Mouse (Mus musculus) intestine, embryonic 14.5 days (tissue): Measurements from ENCODE around the gene Rbm6. TPM values are rescaled to one million over a fixed set of nuclear protein-coding genes. Genes with fewer than 3 reads are reported as not detected.

Source experiments
- ATAC-seq: fragments of 200-750 bp; cut with Nextera tagmentation; replicated peaks from 2 replicates; pipeline ENCODE4 v1.8.0; 2017; ENCODE audit warnings: low read depth, moderate number of reproducible peaks, moderate TSS enrichment, moderate library complexity; ENCODE audit not compliant: low FRiP score, low TSS enrichment
- DNase-seq: peaks from one replicate; pipeline ENCODE4 v3.0.0-alpha.2; 2018; ENCODE audit warnings: low spot score
- H3K27ac ChIP-seq: fragments of 300-500 bp; sonication (generic); 2 replicates; pipeline ENCODE4 v1.5.1; 2014; ENCODE audit warnings: low read depth, mild to moderate bottlenecking, control low read depth
- H3K27me3 ChIP-seq: fragments of 300-500 bp; sonication (generic); replicated peaks from 2 replicates; pipeline ENCODE4 v1.6.1; 2014; ENCODE audit warnings: low read length, control low read depth; ENCODE audit not compliant: control insufficient read depth, insufficient read depth
- H3K36me3 ChIP-seq: fragments of 300-500 bp; sonication (generic); 2 replicates; pipeline ENCODE4 v1.6.1; 2014; ENCODE audit warnings: low read length, control low read depth; ENCODE audit not compliant: control insufficient read depth, insufficient read depth
- H3K4me1 ChIP-seq: fragments of 300-500 bp; sonication (generic); replicated peaks from 2 replicates; pipeline ENCODE4 v1.6.1; 2014; ENCODE audit warnings: low read length, control low read depth, mixed read lengths; ENCODE audit not compliant: control insufficient read depth, insufficient read depth
- H3K4me2 ChIP-seq: fragments of 300-500 bp; sonication (generic); 2 replicates; pipeline ENCODE4 v1.6.1; 2014; ENCODE audit warnings: low read length
- H3K4me3 ChIP-seq: fragments of 300-500 bp; sonication (generic); 2 replicates; pipeline ENCODE4 v1.5.1; 2014; ENCODE audit warnings: low read depth, low read length, control low read depth, mixed read lengths
- H3K9ac ChIP-seq: fragments of 300-500 bp; sonication (generic); 2 replicates; pipeline ENCODE4 v1.6.1; 2014; ENCODE audit warnings: mild to moderate bottlenecking, low read length
- H3K9me3 ChIP-seq: fragments of 300-500 bp; sonication (generic); 2 replicates; pipeline ENCODE4 v1.6.1; 2016; ENCODE audit warnings: low read length, control low read depth; ENCODE audit not compliant: control insufficient read depth
- WGBS: fragments of 180-500 bp; shearing (Covaris S2); extraction: QIAGEN DNeasy Blood & Tissue Kit; methylation state at CpG from one replicate; pipeline ENCODE4 v1.1.7; 2014; 5-methylcytosine and 5-hydroxymethylcytosine counted together
- polyA plus RNA-seq: library from polyadenylated mRNA; unstranded; fragments of >200 nt; fragmentation: Nextera tagmentation; extraction: Ambion mirVana; gene quantifications from 2 replicates; pipeline ENCODE4 v1.2.1, GENCODE M21; 2014

Rbm6 gene
- polyA plus RNA-seq, 1 experiment from 2014 or later: 64.2 TPM

DNA sequence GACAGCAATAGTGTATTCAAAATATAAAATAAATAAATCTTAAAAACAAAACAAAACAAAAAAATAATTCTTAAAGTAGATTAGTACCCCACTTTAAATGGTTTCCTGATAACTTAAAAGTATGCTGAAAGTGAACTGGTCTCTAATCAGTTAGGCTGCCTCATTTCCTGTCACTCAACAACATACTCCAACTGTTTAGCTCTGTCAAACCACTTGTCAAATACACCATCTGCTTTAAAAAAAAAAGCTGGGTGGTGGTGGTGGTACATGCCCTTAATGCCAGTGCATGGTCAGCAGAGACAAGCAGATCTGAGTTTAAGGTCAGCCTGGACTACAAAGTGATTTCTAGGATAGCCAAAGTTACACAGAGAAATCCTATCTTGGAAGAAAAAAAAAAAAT is 96.2 kb downstream of the Rbm6 start:
- DNase-seq: no peak
- H3K9ac ChIP-seq: no peak overlapping the region
- H3K4me3 ChIP-seq: no peak overlapping the region
- H3K27ac ChIP-seq: no peak overlapping the region
- H3K9me3 ChIP-seq: no peaks in the 10 kb centered on the region
- peaks cover 82% of the 10 kb centered on the region for H3K36me3 ChIP-seq
- no peak overlapping the region for H3K4me2 ChIP-seq
- ATAC-seq: no peak
- H3K27me3 ChIP-seq: no peaks in the 10 kb centered on the region
- H3K4me1 ChIP-seq: no peaks in the 10 kb centered on the region

DNA sequence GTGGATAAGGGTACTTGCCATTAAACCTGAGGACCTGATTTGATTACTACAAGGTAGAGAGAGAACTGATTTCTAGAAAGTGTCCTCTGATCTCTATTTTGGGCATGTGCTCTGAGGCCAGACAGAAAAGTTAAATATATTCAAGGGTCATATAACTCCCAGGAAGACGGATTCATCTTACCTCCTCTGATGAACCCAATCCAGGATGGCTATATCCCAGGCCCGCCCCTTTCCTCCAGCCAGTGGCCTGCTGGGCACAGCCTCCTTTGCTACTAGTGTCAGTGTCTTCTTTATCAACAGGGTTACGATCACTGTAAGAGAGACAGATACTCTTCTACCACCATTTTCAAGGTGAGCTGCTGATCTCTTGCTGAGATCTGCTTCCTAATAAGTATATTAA is 98.6 kb downstream of the Rbm6 start:
- WGBS: 91% methylated on average over 3 of the region's 3 CpGs
- no peak for ATAC-seq

DNA sequence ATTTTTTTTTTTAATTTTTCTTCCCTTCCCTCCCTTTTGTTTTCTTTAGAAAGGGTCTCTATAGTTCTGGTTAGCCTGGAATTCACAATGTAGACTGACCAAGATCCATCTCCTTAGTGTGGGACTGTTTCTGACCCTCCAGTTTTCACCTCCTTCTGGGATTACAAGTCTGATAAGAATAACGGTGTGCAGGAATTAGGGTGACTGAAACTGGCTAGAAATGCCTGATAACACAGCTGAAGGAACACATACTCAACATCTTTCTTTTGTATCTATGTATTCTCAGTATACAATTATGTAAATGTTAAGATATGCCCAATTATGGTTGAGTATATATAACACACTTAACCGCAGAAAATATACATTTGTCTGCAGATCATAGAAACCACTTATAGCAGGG is 101.3 kb downstream of the Rbm6 start:
- 63% methylated on average over 2 of the region's 2 CpGs for WGBS
- Histone ChIP-seq H3K4me3 (no peak overlapping the region), H3K4me2 (peak overlapping the region; percentile 61; the same call in 1 of the 2 replicates), H3K27ac (no peak overlapping the region), H3K4me1 (peaks cover 11% of the 10 kb centered on the region), H3K9me3 (no peaks in the 10 kb centered on the region), H3K27me3 (no peaks in the 10 kb centered on the region), H3K9ac (no peak overlapping the region), H3K36me3 (peaks cover 64% of the 10 kb centered on the region)
- no peak for ATAC-seq
- no peak for DNase-seq

More for the DNA sequence above, 98.6 kb downstream of the Rbm6 start:
- Histone ChIP-seq H3K36me3 (peaks cover 58% of the 10 kb centered on the region), H3K4me1 (peaks cover 4% of the 10 kb centered on the region; the same call in 1 of the 2 replicates), H3K4me2 (no peak overlapping the region), H3K9me3 (no peaks in the 10 kb centered on the region), H3K27ac (no peak overlapping the region), H3K9ac (no peak overlapping the region), H3K27me3 (no peaks in the 10 kb centered on the region), H3K4me3 (no peak overlapping the region)
- no peak for DNase-seq

DNA sequence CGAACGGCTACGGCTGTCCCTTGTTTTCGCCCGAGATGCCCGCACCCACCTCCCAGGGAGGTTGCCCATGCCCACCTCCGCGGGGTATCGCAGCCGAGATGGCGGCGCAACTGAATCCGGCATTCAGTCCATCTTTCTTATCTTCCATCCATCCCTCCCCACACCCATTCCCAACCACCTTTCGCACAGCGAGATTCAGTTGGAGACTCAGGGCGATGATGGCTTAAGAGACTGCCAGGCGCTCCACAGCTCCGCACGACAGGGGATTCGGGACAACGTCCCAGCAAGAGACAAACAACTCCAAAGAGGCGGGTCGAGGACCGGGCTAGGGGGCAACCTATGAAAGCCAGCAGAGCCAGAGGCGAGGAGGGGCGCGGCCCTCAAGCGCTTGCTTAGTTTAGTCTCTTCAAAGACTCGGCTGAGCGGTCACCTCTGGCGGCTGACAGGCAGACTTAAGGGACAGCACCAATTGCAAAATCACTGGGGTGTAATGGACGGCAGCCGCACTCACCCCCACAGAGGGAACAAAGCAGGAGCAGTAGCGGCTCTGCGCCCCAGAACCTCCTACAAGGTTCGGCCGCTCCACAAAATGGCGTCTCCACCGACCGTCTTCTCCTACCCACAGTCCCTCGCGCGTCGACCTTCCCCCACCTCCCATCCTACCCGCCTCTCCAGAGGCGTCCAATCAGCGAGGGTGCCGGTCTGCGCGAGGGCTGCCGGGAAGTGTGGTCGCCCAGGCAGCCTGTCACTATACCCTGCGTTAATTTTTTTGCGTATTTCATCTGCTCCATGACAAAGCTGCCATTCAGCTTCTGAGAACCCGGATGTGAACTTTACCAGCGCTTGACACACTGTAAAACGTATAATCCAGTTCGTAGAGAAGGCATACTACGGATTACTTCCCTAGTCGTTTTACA is 102.4 kb downstream of the Rbm6 start, which contains the start of gene Rbm5:
TSS of gene Rbm5 (minus strand) at position 623 of the 917 bp plus-strand sequence.
- Histone ChIP-seq H3K4me2 (peak within 1 kb of the TSS; percentile 79), H3K27me3 (no peaks in the 10 kb centered on the region), H3K9ac (peak within 1 kb of the TSS; percentile 84), H3K4me3 (peak within 1 kb of the TSS; percentile 67), H3K27ac (peak within 1 kb of the TSS; percentile 86), H3K9me3 (no peaks in the 10 kb centered on the region), H3K4me1 (peaks cover 11% of the 10 kb centered on the region), H3K36me3 (peaks cover 66% of the 10 kb centered on the region)
- peak; percentile 100 for ATAC-seq
- WGBS: under 1% methylated on average over 60 of the region's 60 CpGs
- DNase-seq: peak; percentile 92

DNA sequence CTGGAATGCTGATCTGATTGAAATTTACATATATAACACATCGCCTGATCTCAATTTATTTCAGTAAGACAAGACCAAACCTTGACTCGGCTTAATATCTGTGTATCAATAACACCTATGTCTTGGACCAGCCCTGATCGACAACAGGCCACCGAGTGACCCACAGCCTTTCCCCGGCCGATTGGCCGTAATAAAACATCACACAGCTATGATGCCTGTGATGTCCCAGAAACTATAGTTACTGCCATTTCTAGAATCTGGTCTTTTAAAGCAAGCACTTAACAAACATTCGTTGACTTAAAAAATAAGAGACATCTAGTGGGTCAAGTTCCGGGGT is 103.0 kb downstream of the Rbm6 start:
- H3K27ac ChIP-seq: peak overlapping the region; percentile 86
- H3K9ac ChIP-seq: peak overlapping the region; percentile 84
- H3K9me3 ChIP-seq: no peaks in the 10 kb centered on the region
- ATAC-seq (no peak), DNase-seq (peak; percentile 57)
- peaks cover 66% of the 10 kb centered on the region for H3K36me3 ChIP-seq
- 1% methylated on average over 9 of the region's 9 CpGs for WGBS
- H3K4me2 ChIP-seq: peak overlapping the region; percentile 79
- no peaks in the 10 kb centered on the region for H3K27me3 ChIP-seq
- H3K4me1 ChIP-seq: peaks cover 11% of the 10 kb centered on the region
- peak overlapping the region; percentile 67 for H3K4me3 ChIP-seq

DNA sequence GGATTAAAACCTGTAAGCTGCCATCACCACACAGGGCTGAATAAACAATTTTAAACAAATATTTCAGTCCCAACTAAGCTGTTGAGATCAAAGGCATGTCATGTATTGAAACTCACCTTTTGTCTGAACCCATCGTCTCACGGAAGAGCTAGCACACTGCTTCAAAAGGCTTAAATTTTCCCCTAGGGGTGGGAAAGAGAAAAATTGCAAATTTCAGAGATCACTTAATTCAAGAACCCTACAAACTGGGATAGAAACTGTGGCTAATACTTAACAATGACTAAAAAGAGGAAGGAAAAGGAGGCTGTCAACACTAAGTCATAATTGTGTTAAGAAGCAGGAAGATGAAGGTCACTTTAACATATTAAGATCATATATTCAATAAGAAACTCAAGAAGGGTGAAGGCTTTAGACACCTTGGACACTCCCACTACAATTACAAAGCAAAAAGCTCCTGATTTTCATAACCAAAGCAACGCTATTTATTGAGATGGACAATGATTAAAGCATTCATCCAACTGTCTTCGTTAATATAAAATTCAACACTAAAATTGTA is 103.5 kb downstream of the Rbm6 start:
- ATAC-seq: no peak
- Histone ChIP-seq H3K4me2 (peak overlapping the region; percentile 79), H3K27me3 (no peaks in the 10 kb centered on the region), H3K9ac (peak overlapping the region; percentile 84), H3K36me3 (peaks cover 66% of the 10 kb centered on the region), H3K27ac (no peak overlapping the region), H3K4me1 (peaks cover 11% of the 10 kb centered on the region), H3K9me3 (no peaks in the 10 kb centered on the region), H3K4me3 (peak overlapping the region; percentile 67)
- WGBS: 23% methylated on average over 4 of the region's 4 CpGs
- DNase-seq: no peak

DNA sequence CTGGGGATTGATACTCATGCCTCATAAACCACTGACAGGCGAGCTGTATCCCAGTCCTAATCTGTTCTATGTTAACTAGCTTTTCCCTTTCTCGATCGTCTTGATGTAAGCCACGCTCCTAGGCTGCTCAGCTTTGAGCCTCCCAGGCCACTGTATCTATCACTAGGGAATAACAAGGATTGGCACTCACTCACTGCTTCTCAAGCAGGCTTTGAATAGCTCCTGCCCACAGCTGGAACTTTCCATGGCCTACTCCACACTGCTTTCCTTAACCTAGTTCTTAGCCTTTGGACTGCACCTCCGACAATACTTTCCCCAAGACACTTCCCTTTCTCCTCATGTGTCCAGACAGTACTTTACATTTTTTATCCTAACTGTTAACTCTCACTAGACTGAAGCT is 104.2 kb downstream of the Rbm6 start:
- no peak for ATAC-seq
- Histone ChIP-seq H3K9ac (no peak overlapping the region), H3K4me3 (peak overlapping the region; percentile 67; the same call in 1 of the 2 replicates), H3K4me1 (peaks cover 11% of the 10 kb centered on the region), H3K4me2 (peak overlapping the region; percentile 79), H3K9me3 (no peaks in the 10 kb centered on the region), H3K36me3 (peaks cover 66% of the 10 kb centered on the region), H3K27me3 (no peaks in the 10 kb centered on the region), H3K27ac (no peak overlapping the region)
- no peak for DNase-seq
- WGBS: 80% methylated on average over 5 of the region's 5 CpGs

DNA sequence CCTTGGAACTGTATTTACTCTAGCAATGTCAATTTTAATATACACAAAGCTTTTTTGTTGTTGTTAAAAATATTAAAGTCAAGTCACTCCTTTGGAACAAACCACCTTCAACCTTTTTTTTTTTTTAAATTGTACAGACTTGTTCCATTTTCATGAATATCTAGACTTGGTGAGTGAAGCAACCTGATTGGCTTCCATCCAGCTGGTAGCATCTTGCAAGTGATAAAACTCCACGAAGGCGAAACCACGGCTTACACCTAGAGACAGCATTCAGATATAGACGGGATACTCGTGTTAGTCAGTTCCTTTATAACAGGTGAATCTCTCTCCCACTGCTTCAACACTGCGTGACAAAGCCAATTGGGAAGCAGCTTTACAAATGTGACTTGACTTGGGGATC is 113.4 kb downstream of the Rbm6 start:
- peaks cover 96% of the 10 kb centered on the region for H3K36me3 ChIP-seq

More for the DNA sequence above, 113.4 kb downstream of the Rbm6 start:
- no peak overlapping the region for H3K27ac ChIP-seq
- no peak for ATAC-seq
- H3K4me1 ChIP-seq: no peaks in the 10 kb centered on the region
- no peak for DNase-seq
- H3K4me3 ChIP-seq: no peak overlapping the region
- 91% methylated on average over 6 of the region's 6 CpGs for WGBS
- H3K9ac ChIP-seq: no peak overlapping the region
- no peaks in the 10 kb centered on the region for H3K27me3 ChIP-seq
- H3K9me3 ChIP-seq: no peaks in the 10 kb centered on the region
- no peak overlapping the region for H3K4me2 ChIP-seq
